Mouse (Mus musculus): ENCODE measurements around the gene Stt3b. TPM values are rescaled to one million over a fixed set of nuclear protein-coding genes. Genes with fewer than 3 reads are reported as not detected.
A peak's percentile ranks its signal among the peaks of the same experiment; 100 is the strongest.

Stt3b gene
- total RNA-seq, 2 experiments from 2014 or later, result 76.4 to 79.4 TPM

GRCm38 (mm10) chr9:115309977-115310345 is 260 bp downstream of the Stt3b start:
- peak overlapping the region; percentile 78 for H3K4me3 ChIP-seq

GRCm38 (mm10) chr9:115309381-115309971 is 745 bp downstream of the Stt3b start:
- no peak for DNase-seq (ENCODE audit: low spot score in 2 of 2)
- no peak for TF ChIP-seq CTCF (conservative IDR thresholded peaks at IDR 0.05)

More at GRCm38 (mm10) chr9:115309977-115310345, 260 bp downstream of the Stt3b start:
- H3K27ac ChIP-seq, result peak overlapping the region; percentile 97
- DNase-seq (ENCODE audit: low spot score in 2 of 2), result no peak
- TF ChIP-seq CTCF (conservative IDR thresholded peaks at IDR 0.05), result no peak

DNA sequence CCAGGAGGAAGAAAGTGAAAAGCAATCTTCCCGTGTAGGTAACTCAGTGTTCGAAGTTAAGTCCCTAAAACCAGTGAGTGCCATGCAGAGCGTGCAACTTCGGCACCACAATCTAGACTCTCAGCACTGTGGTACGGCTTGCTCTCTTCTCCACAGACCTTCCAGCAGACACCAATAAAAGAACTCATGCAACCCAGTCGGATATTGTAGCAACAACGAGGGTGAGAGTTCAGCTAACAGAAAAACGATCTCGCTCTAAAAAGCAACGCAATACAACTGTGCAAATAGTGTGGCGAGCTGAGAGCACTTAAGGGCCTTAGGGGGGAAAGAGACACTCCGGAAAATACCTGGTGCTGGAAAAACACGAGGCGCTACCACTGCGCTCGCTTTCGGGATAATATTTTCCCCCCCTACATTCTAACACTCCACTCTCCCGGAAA is 1.3 kb downstream of the Stt3b start:
- Histone ChIP-seq H3K4me3 (peak overlapping the region; percentile 78), H3K27ac (peak overlapping the region; percentile 97)
- DNase-seq (ENCODE audit: low spot score in 2 of 2), result no peak
- TF ChIP-seq CTCF (conservative IDR thresholded peaks at IDR 0.05), result no peak

More at GRCm38 (mm10) chr9:115309381-115309971, 745 bp downstream of the Stt3b start:
- Histone ChIP-seq H3K4me3 (peak overlapping the region; percentile 78), H3K27ac (peak overlapping the region; percentile 97)

GRCm38 (mm10) chr9:115308401-115308800 is 1.8 kb downstream of the Stt3b start:
- peak overlapping the region; percentile 5; the same call in 1 of the 2 replicates for H3K27ac ChIP-seq
- no peak for DNase-seq (ENCODE audit: low spot score in 2 of 2)
- 0 out of 2 replicates have a peak, but pooled peaks have one; percentile 18 for TF ChIP-seq CTCF (conservative IDR thresholded peaks at IDR 0.05)
- peak overlapping the region; percentile 78 for H3K4me3 ChIP-seq

- H3K27ac ChIP-seq, result 0 out of 2 replicates have a peak overlapping the region, but pooled peaks have one; percentile 7
- H3K4me3 ChIP-seq, result peak overlapping the region; percentile 78
- no peak for DNase-seq (ENCODE audit: low spot score in 2 of 2)
- TF ChIP-seq CTCF (conservative IDR thresholded peaks at IDR 0.05), result no peak
Measured at GRCm38 (mm10) chr9:115306202-115306601, 4.0 kb downstream of the Stt3b start.

GRCm38 (mm10) chr9:115304149-115304548 is 6.1 kb downstream of the Stt3b start:
- TF ChIP-seq CTCF (conservative IDR thresholded peaks at IDR 0.05), result no peak
- DNase-seq (ENCODE audit: low spot score in 2 of 2), result no peak
- Histone ChIP-seq H3K4me3 (no peak overlapping the region), H3K27ac (no peak overlapping the region)

GRCm38 (mm10) chr9:115301593-115301992 is 8.6 kb downstream of the Stt3b start:
- H3K27ac ChIP-seq, result no peak overlapping the region
- no peak for TF ChIP-seq CTCF (conservative IDR thresholded peaks at IDR 0.05)
- no peak for DNase-seq (ENCODE audit: low spot score in 2 of 2)
- H3K4me3 ChIP-seq, result no peak overlapping the region

DNA sequence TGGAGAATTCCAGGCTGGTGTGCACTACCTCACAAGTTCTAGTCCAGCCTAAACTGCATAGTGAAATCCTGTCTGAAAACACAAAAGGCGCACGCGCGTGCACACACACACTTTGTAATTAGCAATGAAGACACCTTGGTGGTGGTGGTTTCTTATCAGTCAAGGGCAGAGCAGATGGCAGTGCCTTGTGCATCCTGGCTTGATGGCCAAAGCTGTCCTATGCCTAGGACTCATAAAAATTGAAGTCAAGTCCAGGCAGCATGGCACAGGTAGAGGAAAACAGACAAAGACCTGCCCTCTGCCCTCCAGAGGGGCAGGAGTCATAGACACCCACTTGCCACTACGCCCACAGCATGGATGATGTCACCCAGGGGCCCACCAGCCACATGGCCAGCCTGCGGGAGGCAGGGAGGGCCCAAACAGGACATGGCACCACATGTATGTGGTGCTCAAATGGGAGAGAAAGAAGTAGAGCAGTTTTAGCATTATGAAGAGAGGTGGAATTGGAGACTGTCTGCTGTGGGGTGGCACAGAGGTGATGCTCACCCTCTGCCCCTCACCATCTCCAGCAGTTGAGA is 9.1 kb downstream of the Stt3b start:
- TF ChIP-seq CTCF (conservative IDR thresholded peaks at IDR 0.05), result no peak
- no peak overlapping the region for H3K4me3 ChIP-seq
- no peak overlapping the region for H3K27ac ChIP-seq
- DNase-seq (ENCODE audit: low spot score in 2 of 2), result no peak

DNA sequence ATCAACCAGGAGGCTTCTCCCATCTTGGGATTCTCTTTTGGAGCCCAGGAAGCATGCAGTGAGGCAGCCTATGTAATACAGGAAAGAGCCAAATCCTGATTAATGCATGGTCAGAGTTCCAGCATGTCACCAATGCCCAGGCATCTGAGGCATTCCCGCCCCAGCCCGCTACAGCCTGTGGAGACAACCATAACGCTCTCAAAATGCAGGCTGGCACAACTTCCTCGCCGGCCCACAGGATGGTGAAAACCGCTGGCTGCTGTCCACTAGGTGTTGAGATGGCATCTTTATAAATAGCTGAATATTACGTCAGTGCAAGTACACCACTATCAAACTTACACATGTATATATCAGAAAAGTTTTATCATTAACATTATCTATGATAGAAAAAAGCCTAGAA is 13.5 kb downstream of the Stt3b start:
- no peak for TF ChIP-seq CTCF (conservative IDR thresholded peaks at IDR 0.05)
- Histone ChIP-seq H3K4me3 (no peak overlapping the region), H3K27ac (no peak overlapping the region)
- no peak for DNase-seq (ENCODE audit: low spot score in 2 of 2)

- H3K4me3 ChIP-seq, result no peak overlapping the region
- peak; percentile 80 for TF ChIP-seq CTCF (conservative IDR thresholded peaks at IDR 0.05)
- no peak overlapping the region for H3K27ac ChIP-seq
- DNase-seq (ENCODE audit: low spot score in 2 of 2), result no peak
Measured at GRCm38 (mm10) chr9:115293920-115294594, 16.2 kb downstream of the Stt3b start.

GRCm38 (mm10) chr9:115287774-115288434 is 22.3 kb downstream of the Stt3b start:
- TF ChIP-seq CTCF (conservative IDR thresholded peaks at IDR 0.05), result no peak
- no peak for DNase-seq (ENCODE audit: low spot score in 2 of 2)
- Histone ChIP-seq H3K4me3 (no peak overlapping the region), H3K27ac (no peak overlapping the region)

- no peak for TF ChIP-seq CTCF (conservative IDR thresholded peaks at IDR 0.05)
- Histone ChIP-seq H3K4me3 (no peak overlapping the region), H3K27ac (no peak overlapping the region)
- no peak for DNase-seq (ENCODE audit: low spot score in 2 of 2)
Measured at GRCm38 (mm10) chr9:115284385-115284784, 25.8 kb downstream of the Stt3b start.

DNA sequence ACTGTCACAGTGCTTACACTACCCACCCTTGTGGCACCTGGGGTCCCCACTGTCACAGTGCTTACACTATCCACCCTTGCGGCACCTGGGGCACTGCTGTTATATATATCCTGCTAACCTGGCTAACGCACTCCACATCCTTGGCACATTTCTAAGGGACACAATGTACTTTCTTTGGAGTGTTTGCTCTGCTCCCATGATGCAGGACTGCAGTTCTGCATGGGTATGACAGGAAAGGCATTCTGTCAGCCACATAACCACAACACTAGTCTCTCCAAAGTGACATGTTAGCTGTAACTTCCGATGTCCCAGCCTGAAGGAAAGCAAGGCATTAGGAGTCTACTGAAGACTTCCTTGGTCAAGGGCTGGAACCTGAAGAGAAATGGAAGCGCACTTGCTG is 26.8 kb downstream of the Stt3b start:
- H3K4me3 ChIP-seq, result no peak overlapping the region
- TF ChIP-seq CTCF (conservative IDR thresholded peaks at IDR 0.05), result no peak
- no peak for DNase-seq (ENCODE audit: low spot score in 2 of 2)
- no peak overlapping the region for H3K27ac ChIP-seq
